Mouse (Mus musculus) megakaryocyte, embryonic 14.5 days (primary cell): ENCODE measurements around the gene Diras2.

Experiments
- FLI1 ChIP-seq: IDR thresholded peaks from 2 replicates; pipeline ENCODE4 v1.6.1; 2012; ENCODE audit warnings: low read length, inconsistent platforms, mixed read lengths
- GATA1 ChIP-seq: IDR thresholded peaks from 3 replicates; pipeline ENCODE4 v1.6.1; 2012; ENCODE audit warnings: mixed read lengths, low read length, inconsistent platforms, borderline replicate concordance

- TF ChIP-seq GATA1, result no peak
- no peak for TF ChIP-seq FLI1
These were observed 10.4 kb upstream of the Diras2 start for GRCm38 (mm10) chr13:52541385-52542035.
